Mouse (Mus musculus): ENCODE measurements around the gene Dock10. TPM values are rescaled to one million over a fixed set of nuclear protein-coding genes. Genes with fewer than 3 reads are reported as not detected.

Dock10 gene
- polyA plus RNA-seq, 1 experiment from 2014 or later, result 3.2 TPM

DNA sequence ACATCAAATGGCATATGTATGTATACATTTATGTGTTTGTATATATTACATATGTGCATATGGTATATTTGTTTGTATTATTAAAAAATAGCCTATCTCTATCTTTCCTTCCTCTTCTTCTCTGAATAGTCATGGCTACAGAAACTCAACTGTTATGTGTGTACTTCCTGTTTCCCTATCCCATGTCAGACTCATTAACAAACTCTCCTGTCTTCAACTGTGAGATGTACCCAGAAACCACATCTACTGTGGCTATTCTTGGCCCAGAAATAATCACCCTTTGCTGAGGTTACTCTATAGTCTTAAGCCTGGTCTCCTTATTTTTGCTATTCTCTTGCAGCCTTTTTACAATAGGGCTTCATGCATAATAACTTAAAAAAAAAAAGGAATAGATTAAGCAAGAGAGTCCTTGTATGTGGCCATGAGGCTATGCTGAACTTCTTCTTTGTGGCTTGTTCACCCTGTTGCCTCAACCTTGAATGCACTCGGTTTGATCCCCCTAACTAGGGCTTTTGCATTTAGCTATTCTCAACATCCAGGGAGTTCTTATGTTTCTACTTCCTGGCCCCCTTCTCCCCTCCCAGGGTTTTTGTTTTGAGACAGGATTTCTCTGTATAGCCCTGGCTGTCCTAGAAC, 306.3 kb downstream of the Dock10 start:
- Histone ChIP-seq H3K4me3 (replicated peaks; ENCODE audit: low read length) (no peak overlapping the region), H3K9ac (replicated peaks; ENCODE audit: low read depth, low read length) (no peak overlapping the region), H3K4me2 (ENCODE audit: low read length) (no peak overlapping the region), H3K27me3 (replicated peaks; ENCODE audit: control insufficient read depth, insufficient read depth, low read length) (no peaks in the 10 kb centered on the region), H3K36me3 (ENCODE audit: control insufficient read depth, insufficient read depth) (no peaks in the 10 kb centered on the region), H3K9me3 (ENCODE audit: control insufficient read depth, low read length) (no peaks in the 10 kb centered on the region), H3K27ac (ENCODE audit: low read length) (no peak overlapping the region), H3K4me1 (replicated peaks; ENCODE audit: control insufficient read depth, insufficient read depth, low read length) (no peaks in the 10 kb centered on the region)
- ATAC-seq, result no peak
- 79% methylated on average over 1 of the region's 1 CpGs for WGBS
